Mouse (Mus musculus) liver, embryonic 13.5 days (tissue): ENCODE results near the gene Pou2f3. TPM values are rescaled to one million over a fixed set of nuclear protein-coding genes. Genes with fewer than 3 reads are reported as not detected.

ENCODE experiments used
- ATAC-seq: fragments of 200-750 bp; cut with Nextera tagmentation; 2 replicates; pipeline ENCODE4 v1.8.0; 2017; ENCODE audit warnings: low read depth, mild to moderate bottlenecking, moderate number of reproducible peaks, moderate library complexity
- DNase-seq: peaks from one replicate; pipeline ENCODE4 v3.0.0; 2022
- H3K27ac ChIP-seq: fragments of 300-500 bp; sonication (generic); 2 replicates; pipeline ENCODE4 v1.5.1; 2015; ENCODE audit warnings: moderate library complexity, mild to moderate bottlenecking, inconsistent platforms
- H3K27me3 ChIP-seq: fragments of 300-500 bp; sonication (generic); 2 replicates; pipeline ENCODE4 v1.6.1; 2015; ENCODE audit warnings: mild to moderate bottlenecking, inconsistent platforms
- H3K36me3 ChIP-seq: fragments of 300-500 bp; sonication (generic); 2 replicates; pipeline ENCODE4 v1.6.1; 2015; ENCODE audit warnings: mild to moderate bottlenecking, inconsistent platforms
- H3K4me1 ChIP-seq: fragments of 300-500 bp; sonication (generic); replicated peaks from 2 replicates; pipeline ENCODE4 v1.6.1; 2015; ENCODE audit warnings: inconsistent platforms
- H3K4me2 ChIP-seq: fragments of 300-500 bp; sonication (generic); 2 replicates; pipeline ENCODE4 v1.6.1; 2015; ENCODE audit warnings: inconsistent platforms, mild to moderate bottlenecking, moderate library complexity
- H3K4me3 ChIP-seq: fragments of 300-500 bp; sonication (generic); replicated peaks from 2 replicates; pipeline ENCODE4 v1.5.1; 2015; ENCODE audit warnings: mild to moderate bottlenecking, inconsistent platforms
- H3K9ac ChIP-seq: fragments of 300-500 bp; sonication (generic); 2 replicates; pipeline ENCODE4 v1.6.1; 2015; ENCODE audit warnings: mild to moderate bottlenecking, inconsistent platforms
- H3K9me3 ChIP-seq: fragments of 300-500 bp; sonication (generic); replicated peaks from 2 replicates; pipeline ENCODE4 v1.6.1; 2016; ENCODE audit warnings: inconsistent platforms
- WGBS: fragments of 180-500 bp; shearing (Covaris S2); methylation state at CpG from one replicate; pipeline ENCODE4 v1.1.7; 2015; ENCODE audit not compliant: insufficient replicate concordance; 5-methylcytosine and 5-hydroxymethylcytosine counted together
- polyA plus RNA-seq: library from polyadenylated mRNA; unstranded; fragments of >200 nt; fragmentation: Nextera tagmentation; extraction: Ambion mirVana; gene quantifications from 2 replicates; pipeline ENCODE4 v1.2.1, GENCODE M21; 2015

Pou2f3 gene
- polyA plus RNA-seq, 1 experiment from 2014 or later: not detected

DNA sequence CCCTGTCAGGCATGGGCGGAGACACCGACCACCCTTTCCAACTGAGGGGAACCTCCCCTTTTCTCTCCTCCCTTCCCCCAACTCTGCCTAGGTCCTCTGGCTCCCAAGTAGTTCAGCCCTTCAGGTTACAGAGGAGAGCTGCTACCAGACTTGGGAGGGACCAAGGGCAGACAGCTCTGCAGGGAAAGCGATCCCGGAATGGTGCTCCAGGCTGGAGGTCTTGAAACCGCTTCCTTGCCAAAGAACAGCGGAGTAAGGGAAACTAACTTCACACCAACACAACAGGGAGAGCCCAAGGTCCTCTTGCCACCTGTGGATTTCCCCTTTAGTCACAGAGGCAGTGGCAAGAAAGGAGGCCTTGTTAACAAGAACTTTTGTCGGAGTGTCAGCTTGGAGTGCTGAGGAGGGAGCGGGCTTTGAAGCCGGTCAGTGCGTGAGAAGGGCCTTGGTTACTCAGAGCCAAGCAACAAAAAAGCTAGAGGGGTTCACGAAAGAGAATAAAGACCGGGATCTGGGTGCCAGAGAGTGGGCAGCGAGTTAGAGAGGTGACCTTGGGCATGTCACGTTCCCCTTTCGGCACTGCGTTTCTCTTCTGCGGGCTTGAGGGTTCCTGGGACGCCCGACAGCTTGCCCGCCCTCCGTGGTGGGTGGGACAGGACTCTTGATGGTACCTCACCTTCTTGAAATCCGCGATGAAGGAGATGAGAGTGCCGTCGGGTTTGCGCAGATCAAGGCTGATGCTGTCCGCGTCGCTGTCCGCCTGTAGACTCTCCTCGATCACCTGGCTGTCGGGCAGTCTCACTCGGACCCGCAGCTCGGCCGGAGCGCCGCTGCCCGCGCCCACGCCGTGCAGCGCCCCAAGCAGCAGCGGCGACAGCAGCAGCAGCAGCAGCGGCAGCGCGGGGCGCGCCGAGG is 28.7 kb upstream of the Pou2f3 start:
- Histone ChIP-seq H3K4me2 (peak overlapping the region; percentile 94), H3K9me3 (no peaks in the 10 kb centered on the region), H3K9ac (peak overlapping the region; percentile 92), H3K36me3 (peaks cover 20% of the 10 kb centered on the region; the same call in 1 of the 2 replicates), H3K4me3 (peak overlapping the region; percentile 88), H3K27ac (peak overlapping the region; percentile 94), H3K27me3 (no peaks in the 10 kb centered on the region), H3K4me1 (peaks cover 94% of the 10 kb centered on the region)
- DNase-seq (no peak), ATAC-seq (no peak)
- WGBS: under 1% methylated on average over 51 of the region's 51 CpGs

DNA sequence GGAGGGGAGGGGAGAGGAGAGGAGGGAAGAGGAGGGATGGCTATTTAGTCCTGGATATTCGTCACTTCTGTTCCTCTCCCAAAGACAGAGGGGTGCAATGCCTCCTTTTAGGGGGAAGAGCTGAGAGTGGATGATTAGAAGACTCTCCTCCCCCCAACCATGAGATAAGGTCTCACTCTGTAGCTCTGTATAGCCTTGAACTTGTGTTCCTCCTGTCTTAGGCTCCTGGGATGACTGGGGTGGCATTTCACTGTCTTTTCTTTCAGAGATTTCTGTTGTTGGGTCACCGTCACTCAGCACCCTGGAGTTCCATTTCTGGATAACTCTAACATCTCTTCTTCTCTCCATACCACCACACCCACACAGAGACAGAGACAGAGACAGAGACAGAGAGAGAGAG is 28.0 kb upstream of the Pou2f3 start:
- Histone ChIP-seq H3K4me3 (peak overlapping the region; percentile 88), H3K36me3 (peaks cover 24% of the 10 kb centered on the region), H3K4me1 (peaks cover 94% of the 10 kb centered on the region), H3K27me3 (no peaks in the 10 kb centered on the region), H3K9me3 (no peaks in the 10 kb centered on the region), H3K27ac (peak overlapping the region; percentile 94), H3K4me2 (peak overlapping the region; percentile 94), H3K9ac (peak overlapping the region; percentile 92)
- WGBS: 8% methylated on average over 2 of the region's 2 CpGs
- ATAC-seq (no peak), DNase-seq (no peak)

DNA sequence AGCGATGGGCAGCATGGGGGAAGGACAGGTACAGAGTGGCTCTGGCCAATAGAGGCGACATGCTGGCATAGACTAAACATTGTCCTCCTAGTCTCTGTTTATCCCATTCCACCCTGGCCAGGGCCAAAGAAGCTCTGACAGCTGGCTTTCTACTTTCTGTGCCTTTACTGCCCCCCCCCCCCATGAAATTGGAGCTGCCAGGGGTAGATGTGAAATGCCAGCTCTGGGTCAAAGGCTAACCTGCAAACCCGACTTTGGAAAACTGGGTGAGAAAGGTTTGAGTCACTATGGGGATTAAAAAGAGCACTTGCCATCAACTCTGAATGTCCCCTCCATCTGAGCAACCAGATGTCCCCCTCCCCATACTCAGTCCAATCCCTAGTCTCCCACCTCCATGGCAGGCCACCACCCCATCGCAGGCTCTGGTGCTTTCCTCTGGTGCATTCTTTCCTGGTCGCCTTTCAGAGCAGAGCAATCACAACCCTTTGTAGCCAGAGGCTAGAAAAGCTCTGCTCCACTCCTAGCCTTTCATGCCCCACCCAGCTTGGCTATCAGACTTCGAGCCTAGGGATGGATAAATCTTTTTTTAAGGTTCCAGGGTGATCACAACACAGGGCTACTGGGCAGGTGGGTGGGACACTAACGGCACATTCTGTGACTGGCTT is 27.1 kb upstream of the Pou2f3 start:
- H3K4me3 ChIP-seq: peak overlapping the region; percentile 88
- no peak for ATAC-seq
- peak overlapping the region; percentile 92 for H3K9ac ChIP-seq
- peaks cover 31% of the 10 kb centered on the region for H3K36me3 ChIP-seq
- H3K27me3 ChIP-seq: no peaks in the 10 kb centered on the region
- H3K4me2 ChIP-seq: peak overlapping the region; percentile 94
- peaks cover 94% of the 10 kb centered on the region for H3K4me1 ChIP-seq
- WGBS: 51% methylated on average over 7 of the region's 7 CpGs
- H3K9me3 ChIP-seq: no peaks in the 10 kb centered on the region
- no peak for DNase-seq
- H3K27ac ChIP-seq: peak overlapping the region; percentile 94

DNA sequence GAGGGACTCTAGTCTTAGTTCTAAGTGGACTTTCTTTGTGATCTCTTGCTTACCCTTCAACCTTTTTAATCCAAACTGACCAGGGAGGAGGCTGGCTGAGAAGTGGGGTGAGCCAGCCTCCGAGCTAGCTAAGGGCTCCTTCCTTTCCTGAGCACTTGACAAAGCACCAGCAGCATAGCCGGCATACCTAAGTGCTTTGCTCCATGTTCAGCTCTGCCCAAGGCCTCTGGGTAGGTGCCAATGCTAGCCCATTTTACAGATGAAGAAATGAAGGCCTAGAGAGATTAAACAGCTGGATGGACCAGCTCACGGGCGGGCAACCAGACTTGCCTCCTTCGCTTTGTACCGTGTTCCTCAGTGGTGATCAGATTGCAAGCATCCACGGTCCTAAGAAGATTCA is 26.4 kb upstream of the Pou2f3 start:
- Histone ChIP-seq H3K4me2 (peak overlapping the region; percentile 94), H3K36me3 (peaks cover 37% of the 10 kb centered on the region), H3K27ac (peak overlapping the region; percentile 94), H3K9ac (no peak overlapping the region), H3K4me3 (peak overlapping the region; percentile 88), H3K9me3 (no peaks in the 10 kb centered on the region), H3K27me3 (no peaks in the 10 kb centered on the region), H3K4me1 (peaks cover 94% of the 10 kb centered on the region)
- no peak for ATAC-seq
- WGBS: 89% methylated on average over 7 of the region's 7 CpGs
- DNase-seq: no peak

DNA sequence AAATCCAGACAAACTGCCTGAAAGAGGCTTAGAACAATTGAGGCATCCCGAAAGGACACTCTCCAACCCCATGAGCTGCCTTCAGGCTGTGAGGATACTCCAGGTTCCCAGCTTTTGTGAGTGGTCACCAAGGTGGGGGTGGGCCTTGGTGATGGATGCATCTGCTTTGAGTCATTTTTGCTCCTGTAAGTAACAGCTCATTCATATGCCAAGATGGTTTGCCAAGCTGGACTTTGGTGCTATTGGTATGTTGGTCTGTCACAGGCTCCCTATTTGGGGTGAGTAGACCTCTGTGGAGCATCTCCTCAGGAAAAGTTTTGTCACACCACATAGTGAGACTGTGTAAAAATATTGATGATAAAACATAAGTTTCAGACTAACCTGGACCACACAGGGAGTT is 25.9 kb upstream of the Pou2f3 start:
- 68% methylated on average over 1 of the region's 1 CpGs for WGBS
- H3K27me3 ChIP-seq: no peaks in the 10 kb centered on the region
- no peak for ATAC-seq
- peak overlapping the region; percentile 88; the same call in 1 of the 2 replicates for H3K4me3 ChIP-seq
- H3K4me2 ChIP-seq: peak overlapping the region; percentile 94; the same call in 1 of the 2 replicates
- H3K27ac ChIP-seq: peak overlapping the region; percentile 94
- H3K36me3 ChIP-seq: peaks cover 42% of the 10 kb centered on the region
- H3K9me3 ChIP-seq: no peaks in the 10 kb centered on the region
- peak overlapping the region; percentile 50 for H3K9ac ChIP-seq
- H3K4me1 ChIP-seq: peaks cover 94% of the 10 kb centered on the region
- DNase-seq: no peak

DNA sequence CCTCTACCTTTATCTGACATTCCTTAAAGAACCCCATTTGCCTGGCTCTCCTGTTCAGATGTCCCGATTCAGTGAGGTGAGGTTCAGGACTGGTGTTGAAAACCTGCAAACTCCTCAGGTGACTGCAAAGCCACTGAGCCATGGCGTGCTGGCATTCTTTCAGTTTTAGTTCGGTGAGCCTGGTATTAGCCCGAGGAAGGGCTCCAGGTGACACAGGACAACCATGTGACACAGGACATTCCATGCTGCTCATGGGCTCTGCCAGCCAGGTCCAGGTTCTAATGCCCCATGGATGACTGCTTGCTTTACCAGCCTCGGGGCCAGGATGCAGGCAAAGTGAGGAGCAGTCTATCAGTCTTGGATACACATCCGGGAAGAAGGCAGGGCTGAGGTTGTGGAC is 25.2 kb upstream of the Pou2f3 start:
- Histone ChIP-seq H3K9ac (peak overlapping the region; percentile 50), H3K4me2 (peak overlapping the region; percentile 94), H3K9me3 (no peaks in the 10 kb centered on the region), H3K27ac (peak overlapping the region; percentile 94), H3K27me3 (no peaks in the 10 kb centered on the region), H3K4me1 (peaks cover 94% of the 10 kb centered on the region), H3K36me3 (peaks cover 50% of the 10 kb centered on the region), H3K4me3 (peak overlapping the region; percentile 26)
- DNase-seq (no peak), ATAC-seq (no peak)
- WGBS: 75% methylated on average over 6 of the region's 6 CpGs

DNA sequence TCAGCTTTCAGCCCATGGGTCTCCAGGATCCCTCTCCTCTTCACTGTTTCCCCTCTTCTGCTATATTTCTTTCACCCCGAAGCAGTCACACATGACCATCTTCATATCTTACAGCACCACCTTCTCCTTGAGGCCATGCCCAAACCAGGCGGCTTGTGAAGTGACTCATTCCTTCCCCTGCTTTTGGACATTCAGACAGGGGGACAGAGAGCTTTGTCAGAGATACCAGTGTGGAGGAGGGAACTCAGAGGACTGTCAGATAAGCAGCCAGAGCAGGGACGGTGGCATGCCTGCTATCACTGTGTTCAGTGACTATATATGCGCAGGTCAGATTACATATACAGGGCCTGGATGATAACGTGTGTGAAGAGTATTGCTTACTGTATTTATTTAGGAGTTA is 24.3 kb upstream of the Pou2f3 start:
- DNase-seq (peak; percentile 85), ATAC-seq (peak; percentile 93)
- Histone ChIP-seq H3K36me3 (peaks cover 58% of the 10 kb centered on the region), H3K9me3 (no peaks in the 10 kb centered on the region), H3K27me3 (no peaks in the 10 kb centered on the region), H3K4me3 (peak overlapping the region; percentile 26), H3K27ac (peak overlapping the region; percentile 94), H3K9ac (peak overlapping the region; percentile 61), H3K4me2 (peak overlapping the region; percentile 94), H3K4me1 (peaks cover 95% of the 10 kb centered on the region)
- WGBS: 8% methylated on average over 5 of the region's 5 CpGs

DNA sequence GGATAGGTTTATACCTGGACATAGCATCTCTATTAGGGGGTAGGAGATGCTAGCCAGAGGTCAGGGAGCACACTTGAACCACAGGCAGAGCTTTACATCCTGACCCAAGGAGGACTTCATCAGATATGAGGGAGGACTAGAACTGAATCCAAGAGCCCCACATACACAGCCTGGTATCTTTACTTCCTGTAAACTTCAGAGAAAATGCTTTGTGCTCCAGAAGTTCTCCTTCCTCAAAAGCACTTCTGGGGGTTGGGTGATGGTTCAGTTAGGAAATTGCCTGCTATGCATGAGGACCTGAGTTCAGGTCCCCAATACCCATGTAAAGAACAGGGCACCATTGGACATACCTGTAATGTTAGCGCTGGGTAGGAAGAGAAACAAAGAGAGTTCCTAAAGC is 23.3 kb upstream of the Pou2f3 start:
- 85% methylated on average over 1 of the region's 1 CpGs for WGBS
- H3K4me3 ChIP-seq: no peak overlapping the region; the same call in 1 of the 2 replicates
- DNase-seq: no peak
- H3K27ac ChIP-seq: peak overlapping the region; percentile 94
- peak overlapping the region; percentile 94 for H3K4me2 ChIP-seq
- H3K9me3 ChIP-seq: no peaks in the 10 kb centered on the region
- peaks cover 98% of the 10 kb centered on the region for H3K4me1 ChIP-seq
- H3K9ac ChIP-seq: peak overlapping the region; percentile 61
- no peaks in the 10 kb centered on the region for H3K27me3 ChIP-seq
- H3K36me3 ChIP-seq: peaks cover 68% of the 10 kb centered on the region
- ATAC-seq: no peak

DNA sequence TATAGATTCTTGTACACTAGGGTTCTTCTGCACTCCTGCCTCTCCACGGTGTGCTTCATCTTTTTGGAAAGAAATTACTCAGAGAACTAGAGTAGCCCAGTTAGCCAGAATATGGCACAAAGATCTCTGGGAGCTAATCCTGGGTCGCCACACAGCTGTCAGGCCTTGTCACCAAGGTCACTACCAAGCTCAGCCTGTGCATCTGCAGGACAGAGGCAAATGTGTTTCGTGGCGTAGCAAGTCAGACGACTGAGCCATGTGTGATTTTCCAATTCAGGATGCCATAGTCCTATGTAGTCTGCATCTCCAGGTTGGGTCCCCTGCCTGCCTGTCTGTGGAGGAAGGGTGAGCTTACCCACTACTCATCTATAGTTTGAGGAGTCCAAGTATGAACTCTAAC is 22.9 kb upstream of the Pou2f3 start:
- H3K4me2 ChIP-seq: 0 out of 2 replicates have a peak overlapping the region, but pooled peaks have one; percentile 94
- no peaks in the 10 kb centered on the region for H3K9me3 ChIP-seq
- 72% methylated on average over 5 of the region's 5 CpGs for WGBS
- H3K36me3 ChIP-seq: peaks cover 69% of the 10 kb centered on the region
- ATAC-seq (no peak), DNase-seq (no peak)
- H3K27me3 ChIP-seq: no peaks in the 10 kb centered on the region
- H3K4me1 ChIP-seq: peaks cover 98% of the 10 kb centered on the region
- peak overlapping the region; percentile 61 for H3K9ac ChIP-seq
- peak overlapping the region; percentile 94 for H3K27ac ChIP-seq
- no peak overlapping the region for H3K4me3 ChIP-seq

DNA sequence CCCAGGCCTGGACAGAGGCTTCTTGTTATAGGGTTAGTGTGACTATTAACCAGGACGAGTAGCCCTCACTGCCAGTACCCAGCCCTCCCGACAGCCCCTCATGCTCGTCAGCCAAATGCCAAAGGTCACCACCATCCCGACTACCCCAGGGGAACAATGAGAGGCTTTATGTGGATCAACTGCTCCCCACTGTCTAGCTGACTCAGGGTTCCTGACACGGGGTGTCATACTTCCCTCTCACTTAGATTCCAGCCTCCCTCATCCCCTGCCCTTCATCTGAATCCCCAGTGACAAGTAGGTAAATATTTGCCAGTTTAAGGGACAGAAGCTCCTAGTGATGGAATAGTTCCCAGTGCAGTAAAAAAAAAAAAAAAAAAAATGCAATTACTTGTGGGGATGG is 22.1 kb upstream of the Pou2f3 start:
- 59% methylated on average over 5 of the region's 5 CpGs for WGBS
- no peak for DNase-seq
- Histone ChIP-seq H3K36me3 (peaks cover 71% of the 10 kb centered on the region), H3K27ac (peak overlapping the region; percentile 94), H3K9me3 (no peaks in the 10 kb centered on the region), H3K9ac (peak overlapping the region; percentile 5), H3K4me3 (no peak overlapping the region), H3K27me3 (no peaks in the 10 kb centered on the region), H3K4me2 (peak overlapping the region; percentile 13; the same call in 1 of the 2 replicates), H3K4me1 (peaks cover 98% of the 10 kb centered on the region)
- ATAC-seq: no peak

DNA sequence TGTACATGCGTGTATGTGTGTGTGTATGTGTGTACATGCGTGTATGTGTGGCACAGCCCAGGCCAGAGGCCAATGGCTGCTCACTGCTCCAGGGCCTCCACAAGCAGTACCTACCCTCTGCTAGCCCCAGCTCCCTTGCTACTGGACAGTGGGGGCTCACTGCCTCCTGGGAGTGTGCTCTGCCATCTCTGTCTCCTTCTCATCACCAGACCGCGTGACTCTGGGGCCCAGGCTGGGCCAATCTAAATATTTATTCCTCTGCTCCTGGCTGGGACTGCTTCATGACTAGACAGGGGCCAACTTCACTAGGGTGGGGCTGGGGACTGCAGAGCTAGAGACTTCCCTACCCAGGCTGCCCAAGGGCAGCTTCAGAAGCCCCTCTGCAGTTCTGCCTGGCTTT is 21.6 kb upstream of the Pou2f3 start:
- Histone ChIP-seq H3K4me1 (peaks cover 98% of the 10 kb centered on the region), H3K27ac (peak overlapping the region; percentile 94), H3K9ac (peak overlapping the region; percentile 5), H3K9me3 (no peaks in the 10 kb centered on the region), H3K36me3 (peaks cover 72% of the 10 kb centered on the region), H3K27me3 (no peaks in the 10 kb centered on the region), H3K4me3 (no peak overlapping the region), H3K4me2 (peak overlapping the region; percentile 13; the same call in 1 of the 2 replicates)
- no peak for DNase-seq
- 58% methylated on average over 4 of the region's 4 CpGs for WGBS
- no peak for ATAC-seq
